Mouse (Mus musculus): Measurements from ENCODE around the gene Gm40193.

DNA sequence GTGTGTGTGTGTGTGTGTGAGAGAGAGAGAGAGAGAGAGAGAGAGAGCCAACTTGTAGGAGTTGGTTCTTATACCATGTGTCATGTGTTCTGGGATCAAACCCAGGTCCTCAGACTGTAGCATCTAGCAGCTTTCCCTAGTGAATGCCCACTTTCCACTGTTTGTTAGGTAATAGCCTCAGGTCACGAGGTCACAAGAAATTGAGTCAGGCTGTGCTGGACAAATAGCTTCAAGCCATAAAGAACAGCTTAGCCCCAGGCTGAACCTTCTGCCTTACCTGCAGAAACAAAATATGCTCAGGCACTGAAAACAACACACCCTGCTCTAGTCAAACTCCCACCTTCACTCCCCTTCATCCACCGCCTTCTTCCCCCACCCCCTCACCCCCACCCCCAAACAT is 21.5 kb downstream of the Gm40193 start:
- TF ChIP-seq POLR2A (IDR thresholded peaks at IDR 0.05; ENCODE audit: low read depth, low read length) (no peak), CTCF (IDR thresholded peaks at IDR 0.05; ENCODE audit: borderline replicate concordance, insufficient read depth, low read length) (no peak)
